Mouse (Mus musculus) ovary, adult 18-20 months (tissue): ENCODE results near the gene Aim2.

Source experiments
- DNase-seq: peaks from one replicate; pipeline ENCODE4 v3.0.0; 2022; ENCODE audit warnings: low spot score, mixed read lengths

Aim2 gene

GRCm38 (mm10) chr1:173348527-173348926, 2.2 kb upstream of the Aim2 start:
- no peak for DNase-seq

GRCm38 (mm10) chr1:173349192-173349591, 1.5 kb upstream of the Aim2 start:
- no peak for DNase-seq

DNA sequence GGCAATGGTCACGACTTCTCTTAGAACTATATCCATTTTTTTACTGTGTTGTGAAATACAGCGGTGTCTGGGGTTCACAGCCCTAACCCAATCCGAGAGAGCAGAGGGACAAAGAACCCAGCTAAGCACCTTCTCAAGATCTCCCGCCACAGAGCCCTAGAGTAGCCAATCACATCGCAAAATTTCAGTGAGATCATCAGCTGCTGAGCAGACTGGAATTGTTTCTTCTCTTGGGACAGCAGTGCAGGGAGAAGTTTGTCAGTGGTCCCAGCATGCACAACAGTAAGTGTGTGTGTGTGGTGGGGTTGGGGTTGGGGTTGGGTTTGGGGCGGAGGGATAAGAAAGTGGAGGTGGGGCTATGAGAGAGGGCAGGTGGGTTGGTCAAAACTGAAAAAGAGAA, 733 bp upstream of the Aim2 start:
- no peak for DNase-seq

DNA sequence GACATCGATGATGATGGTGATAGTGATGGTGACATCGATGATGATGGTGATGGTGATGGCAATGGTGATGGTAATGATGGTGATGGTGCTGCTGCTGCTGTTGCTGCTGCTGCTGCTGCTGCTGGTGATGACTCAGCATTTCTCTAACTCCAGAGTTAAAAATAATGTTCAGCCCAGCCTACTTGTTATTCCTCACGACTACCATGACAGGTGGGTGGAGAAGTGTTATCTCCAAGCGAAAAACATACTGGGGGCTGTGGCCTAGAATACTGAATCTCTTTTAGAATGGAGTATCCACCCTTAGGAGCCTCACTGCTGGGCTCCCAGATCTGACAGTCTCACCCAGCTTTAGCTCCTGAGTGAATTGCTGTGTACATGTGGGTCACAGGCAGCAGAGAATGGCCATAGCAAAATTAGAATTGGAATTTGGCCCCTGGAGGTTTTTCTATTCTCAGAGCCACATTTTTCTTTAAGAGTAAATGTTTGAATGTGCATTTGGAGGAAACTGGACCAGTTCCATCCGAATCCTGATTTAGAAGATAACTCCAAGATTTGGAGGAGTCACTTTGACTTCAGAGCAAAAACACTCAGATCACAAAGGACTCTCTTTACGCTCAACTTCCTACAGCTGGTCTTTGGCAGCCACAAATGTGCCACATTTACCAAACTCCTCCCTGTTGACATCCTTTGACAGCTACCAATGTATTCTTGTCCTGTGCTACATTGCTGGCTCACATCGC, 4.6 kb downstream of the Aim2 start:
- DNase-seq = no peak

GRCm38 (mm10) chr1:173356699-173357098, 6.0 kb downstream of the Aim2 start:
- no peak for DNase-seq

DNA sequence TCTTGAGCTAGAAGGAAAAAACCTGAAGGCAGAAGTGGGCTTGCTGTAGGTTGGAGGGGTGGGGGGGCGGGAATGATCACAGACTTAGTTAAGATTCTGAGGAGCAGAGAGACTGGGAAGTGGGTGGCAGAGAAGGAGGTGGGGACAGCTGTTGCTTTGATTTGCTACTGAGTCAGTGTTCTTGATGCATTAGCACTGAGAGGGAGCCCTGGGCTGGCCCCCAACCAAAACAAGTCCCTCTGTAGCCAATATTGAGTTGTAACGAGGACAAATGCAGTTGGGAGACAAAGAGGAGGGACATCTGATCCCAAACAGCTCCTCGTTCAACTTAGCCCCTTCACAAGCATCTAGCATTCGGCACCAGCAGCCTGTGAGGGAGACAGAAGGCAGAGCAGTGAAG, 7.1 kb downstream of the Aim2 start:
- no peak for DNase-seq

GRCm38 (mm10) chr1:173359590-173360290, 9.1 kb downstream of the Aim2 start:
- no peak for DNase-seq

- no peak for DNase-seq
Observed at GRCm38 (mm10) chr1:173361651-173362050, 11.0 kb downstream of the Aim2 start.

- DNase-seq = no peak
Observed at GRCm38 (mm10) chr1:173363436-173363835, 12.8 kb downstream of the Aim2 start.

DNA sequence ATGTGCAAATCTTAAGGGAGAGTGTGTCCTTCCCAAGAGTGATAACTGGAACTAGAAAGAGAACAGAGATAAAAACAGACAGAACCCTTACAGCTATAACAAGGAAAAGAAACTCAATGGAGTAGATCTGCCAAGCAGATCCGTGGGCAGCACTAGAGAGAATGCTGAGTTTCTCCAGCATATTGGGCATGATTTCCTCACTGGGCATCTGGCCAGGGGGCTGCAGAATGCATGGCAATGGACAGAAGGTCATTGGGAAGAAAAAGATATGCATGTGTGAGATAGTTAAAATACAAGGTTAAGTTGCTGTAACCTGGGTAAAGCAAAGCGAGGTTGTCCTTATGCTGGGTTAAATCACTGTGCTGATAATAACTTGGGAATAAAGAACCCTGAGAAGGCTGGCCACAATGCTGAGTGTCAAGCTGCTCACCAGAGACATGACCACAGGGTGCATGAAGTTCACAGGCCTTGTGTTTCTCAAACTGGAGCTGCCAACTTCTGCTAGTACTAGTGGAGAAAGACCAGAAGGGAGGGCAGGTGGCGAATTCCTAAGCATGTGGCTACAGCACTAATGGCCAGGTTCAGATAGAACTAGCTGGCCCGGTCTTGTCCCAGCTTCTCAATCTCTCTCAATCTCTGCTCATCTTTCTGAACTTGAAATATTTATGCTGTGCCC, 13.6 kb downstream of the Aim2 start:
- peak; percentile 55 for DNase-seq

DNA sequence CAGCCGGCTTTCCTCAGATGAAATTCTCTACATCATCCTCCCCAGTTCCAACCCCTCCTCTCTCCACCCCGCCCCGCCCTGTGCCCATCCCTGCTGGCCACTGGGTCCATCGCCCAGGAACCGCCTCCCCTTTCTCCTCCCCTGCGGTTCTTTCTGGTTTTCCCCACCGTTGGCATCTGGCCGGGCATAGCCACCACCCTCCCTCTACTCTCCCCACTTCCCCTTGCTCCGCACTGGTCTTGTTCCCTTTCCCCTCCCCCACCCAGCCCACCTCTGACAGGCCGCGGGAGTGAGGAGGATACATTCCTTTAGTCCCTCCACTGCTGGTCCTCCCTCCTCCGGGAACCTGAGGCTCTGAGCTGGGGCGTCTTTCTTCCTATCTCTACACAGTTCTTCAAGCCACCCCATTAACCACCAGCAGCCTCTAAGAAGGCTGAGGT, 15.3 kb downstream of the Aim2 start:
- no peak for DNase-seq

GRCm38 (mm10) chr1:173366701-173367355, 16.1 kb downstream of the Aim2 start:
- DNase-seq = no peak

- no peak for DNase-seq
Observed at GRCm38 (mm10) chr1:173367356-173368046, 16.8 kb downstream of the Aim2 start, which contains the start of gene Cadm3. Gene Cadm3, minus strand, starts transcription at chr1:173367695.

GRCm38 (mm10) chr1:173369611-173370010, 18.9 kb downstream of the Aim2 start:
- no peak for DNase-seq

DNA sequence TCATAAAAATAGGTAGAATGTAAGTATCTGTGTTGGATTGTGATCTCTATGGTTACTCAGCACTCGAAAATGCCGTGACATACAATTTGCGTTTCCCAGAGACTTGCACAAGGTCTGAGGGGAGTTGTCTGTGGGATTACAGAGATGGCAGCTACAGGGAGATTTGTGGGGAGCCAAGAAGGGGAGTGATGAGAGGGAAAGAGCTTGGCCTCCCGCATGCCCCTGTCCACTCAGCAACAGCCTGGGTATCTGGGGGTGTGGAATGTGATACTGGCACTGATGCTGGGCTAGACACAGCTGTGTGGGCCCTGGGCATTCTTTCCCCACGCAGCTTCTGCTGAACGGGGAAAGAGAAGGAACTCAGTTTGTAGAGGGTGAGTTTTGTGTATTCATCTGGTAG, 19.8 kb downstream of the Aim2 start:
- no peak for DNase-seq

DNA sequence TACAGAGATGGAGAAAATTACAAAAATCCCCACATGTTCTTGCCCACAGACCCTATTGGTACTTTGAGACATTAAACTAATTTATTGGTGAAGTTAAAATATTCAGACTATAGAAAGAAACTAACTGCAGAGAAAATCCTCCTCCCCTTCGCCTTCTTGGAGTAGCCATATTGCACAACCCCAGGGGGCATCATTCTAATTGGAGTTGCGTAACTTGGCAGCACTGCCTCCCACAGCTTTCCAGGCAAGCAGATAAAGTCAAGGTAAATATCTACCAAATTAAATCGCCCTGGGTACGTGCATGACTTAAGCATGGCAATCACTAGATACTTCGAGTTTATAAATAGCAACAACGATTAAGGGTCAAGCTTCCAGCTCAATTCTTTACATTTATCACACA, 20.9 kb downstream of the Aim2 start:
- no peak for DNase-seq

GRCm38 (mm10) chr1:173374020-173374419, 23.3 kb downstream of the Aim2 start:
- DNase-seq = no peak

DNA sequence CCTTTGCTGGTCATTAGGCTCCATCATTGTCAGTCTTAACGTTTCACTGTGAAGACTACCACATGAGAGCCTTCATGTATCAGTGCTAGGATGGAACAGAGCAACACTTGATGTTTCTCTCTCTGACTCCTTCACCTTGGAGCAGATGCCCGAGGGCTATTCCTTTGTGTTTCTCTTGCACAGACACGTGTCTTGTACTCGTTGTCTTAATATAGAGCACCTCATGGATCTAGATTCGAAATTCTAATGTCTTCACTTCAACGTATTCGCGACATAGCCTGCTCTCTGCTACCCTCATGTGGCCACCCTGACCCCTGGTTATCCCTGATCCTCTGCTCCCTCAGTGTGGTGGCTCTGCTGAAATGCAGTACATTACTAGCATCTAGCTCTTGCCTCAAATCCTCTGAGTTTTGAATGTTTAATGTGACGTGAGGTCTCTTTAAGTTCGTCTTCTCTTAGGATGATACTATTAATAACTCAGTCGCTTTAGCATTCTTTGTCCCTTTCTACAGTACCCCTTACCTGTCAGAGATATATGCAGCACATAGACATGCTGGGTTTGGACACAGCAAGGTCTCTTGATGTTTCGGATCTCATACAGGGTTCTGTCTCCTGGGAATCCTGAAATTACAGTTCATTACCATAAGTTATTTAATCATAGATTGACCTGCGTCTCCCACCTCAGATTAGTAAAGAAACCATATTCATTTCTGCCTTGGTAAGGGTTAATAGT, 26.9 kb downstream of the Aim2 start:
- no peak for DNase-seq

DNA sequence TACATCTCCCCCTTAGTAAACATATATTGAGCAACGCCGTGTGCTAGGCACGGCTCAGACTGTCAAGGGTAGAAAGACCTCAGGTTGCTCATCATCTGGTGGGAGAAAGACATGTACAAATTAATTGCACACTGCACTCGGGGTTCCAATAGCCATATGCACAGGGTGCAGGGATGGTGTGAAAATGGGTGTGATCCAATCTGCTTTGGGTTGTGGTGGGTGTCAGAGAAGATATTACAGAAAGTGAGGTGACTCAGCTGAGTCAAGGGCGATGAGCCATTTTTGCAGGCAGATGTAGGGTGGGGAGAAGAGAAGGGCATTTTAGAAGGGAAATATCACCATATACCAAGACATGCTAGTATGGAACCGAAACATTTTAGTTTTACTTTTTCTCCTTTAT, 30.8 kb downstream of the Aim2 start:
- DNase-seq = no peak

DNA sequence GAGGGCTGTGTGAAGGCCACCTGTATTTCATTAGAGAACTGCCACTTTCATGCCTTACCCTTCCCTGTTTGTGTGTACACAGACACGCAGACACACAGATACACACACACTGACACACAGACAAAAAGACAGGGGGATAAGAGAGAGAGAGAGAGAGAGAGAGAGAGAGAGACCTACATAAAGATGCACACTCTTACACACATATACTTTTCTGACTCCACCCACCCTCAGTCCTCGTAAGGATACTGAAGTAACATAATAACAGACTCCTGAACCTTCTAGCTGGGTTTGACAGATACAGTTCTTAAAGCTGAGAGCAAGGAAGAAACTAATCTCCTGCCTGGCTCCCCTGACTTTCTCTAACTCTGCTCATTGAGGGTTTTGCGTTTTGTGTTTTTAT, 38.8 kb downstream of the Aim2 start:
- no peak for DNase-seq

DNA sequence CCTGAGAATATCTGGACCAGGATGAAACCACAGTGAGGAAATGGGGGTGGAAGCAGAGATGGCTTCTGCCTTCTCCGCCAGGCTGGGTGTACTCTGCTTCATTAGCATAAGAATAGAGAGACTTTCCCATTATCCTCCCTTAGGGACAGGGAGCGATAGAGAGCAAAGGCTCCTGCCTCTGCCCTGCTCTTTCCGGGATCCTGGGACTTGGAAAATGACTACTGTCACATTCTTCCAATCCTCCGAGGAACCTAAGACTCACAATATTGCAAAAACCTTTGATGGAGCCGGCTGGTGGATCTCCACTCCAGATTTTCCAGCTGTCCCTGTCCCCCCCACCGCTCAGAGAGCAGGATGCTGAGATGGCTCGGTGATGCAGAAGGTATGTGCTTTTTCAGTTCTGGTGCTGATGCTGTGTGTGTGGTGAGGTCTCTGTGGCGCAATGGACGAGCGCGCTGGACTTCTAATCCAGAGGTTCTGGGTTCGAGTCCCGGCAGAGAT, 39.3 kb downstream of the Aim2 start:
- DNase-seq = no peak
